Mouse (Mus musculus) embryonic facial prominence, embryonic 11.5 days (tissue): Measurements from ENCODE around the gene Rspo1. TPM values are rescaled to one million over a fixed set of nuclear protein-coding genes. Genes with fewer than 3 reads are reported as not detected.

ENCODE experiments used
- ATAC-seq: fragments of 200-750 bp; cut with Nextera tagmentation; replicated peaks from 2 replicates; pipeline ENCODE4 v1.8.0; 2017; ENCODE audit warnings: low read depth; ENCODE audit not compliant: insufficient number of reproducible peaks, low FRiP score, low TSS enrichment
- DNase-seq: peaks from one replicate; pipeline ENCODE4 v3.0.0-alpha.2; 2015; ENCODE audit warnings: low spot score
- H3K27ac ChIP-seq: fragments of 300-500 bp; sonication (generic); replicated peaks from 2 replicates; pipeline ENCODE4 v1.5.1; 2014; ENCODE audit warnings: mild to moderate bottlenecking, low read depth, low read length, control low read depth
- H3K27me3 ChIP-seq: fragments of 300-500 bp; sonication (generic); 2 replicates; pipeline ENCODE4 v1.6.1; 2014; ENCODE audit warnings: mild to moderate bottlenecking, low read length, moderate library complexity, mixed read lengths; ENCODE audit not compliant: control insufficient read depth, insufficient read depth
- H3K36me3 ChIP-seq: fragments of 300-500 bp; sonication (generic); replicated peaks from 2 replicates; pipeline ENCODE4 v1.6.1; 2014; ENCODE audit warnings: low read depth, mild to moderate bottlenecking, low read length, moderate library complexity, mixed read lengths; ENCODE audit not compliant: control insufficient read depth, insufficient read depth
- H3K4me1 ChIP-seq: fragments of 300-500 bp; sonication (generic); 2 replicates; pipeline ENCODE4 v1.6.1; 2014; ENCODE audit warnings: low read length, mixed read lengths; ENCODE audit not compliant: control insufficient read depth, insufficient read depth
- H3K4me2 ChIP-seq: fragments of 300-500 bp; sonication (generic); 2 replicates; pipeline ENCODE4 v1.6.1; 2014; ENCODE audit warnings: low read depth, mild to moderate bottlenecking, control low read depth, low read length, moderate library complexity
- H3K4me3 ChIP-seq: fragments of 300-500 bp; sonication (generic); 2 replicates; pipeline ENCODE4 v1.5.1; 2014; ENCODE audit warnings: low read depth, low read length, control low read depth
- H3K9ac ChIP-seq: fragments of 300-500 bp; sonication (generic); replicated peaks from 2 replicates; pipeline ENCODE4 v1.6.1; 2014; ENCODE audit warnings: mild to moderate bottlenecking, control low read depth, low read length
- H3K9me3 ChIP-seq: fragments of 300-500 bp; sonication (generic); replicated peaks from 2 replicates; pipeline ENCODE4 v1.6.1; 2016; ENCODE audit warnings: mild to moderate bottlenecking, low read length, inconsistent platforms, mixed read lengths; ENCODE audit not compliant: control insufficient read depth
- WGBS: fragments of 180-500 bp; shearing (Covaris S2); extraction: QIAGEN DNeasy Blood & Tissue Kit; methylation state at CpG from one replicate; pipeline ENCODE4 v1.1.7; 2014; 5-methylcytosine and 5-hydroxymethylcytosine counted together
- polyA plus RNA-seq: library from polyadenylated mRNA; unstranded; fragments of >200 nt; fragmentation: Nextera tagmentation; extraction: Ambion mirVana; gene quantifications from 2 replicates; pipeline ENCODE4 v1.2.1, GENCODE M21; 2014

The Rspo1 gene
- polyA plus RNA-seq, 1 experiment from 2014 or later, result 8.0 TPM

GRCm38 (mm10) chr4:124997479-124998147 is 11.4 kb downstream of the Rspo1 start:
- no peak overlapping the region for H3K4me2 ChIP-seq
- H3K4me3 ChIP-seq, result no peak overlapping the region
- no peak overlapping the region for H3K27ac ChIP-seq
- DNase-seq (no peak), ATAC-seq (no peak)
- H3K4me1 ChIP-seq, result no peaks in the 10 kb centered on the region
- H3K27me3 ChIP-seq, result no peaks in the 10 kb centered on the region
- H3K9me3 ChIP-seq, result no peaks in the 10 kb centered on the region
- no peak overlapping the region for H3K9ac ChIP-seq
- WGBS, result 77% methylated on average over 10 of the region's 10 CpGs
- H3K36me3 ChIP-seq, result no peaks in the 10 kb centered on the region

- Histone ChIP-seq H3K27me3 (no peaks in the 10 kb centered on the region), H3K9ac (no peak overlapping the region), H3K36me3 (no peaks in the 10 kb centered on the region), H3K4me3 (no peak overlapping the region), H3K9me3 (no peaks in the 10 kb centered on the region), H3K27ac (no peak overlapping the region), H3K4me2 (no peak overlapping the region), H3K4me1 (no peaks in the 10 kb centered on the region)
- WGBS, result 81% methylated on average over 3 of the region's 3 CpGs
- ATAC-seq (no peak), DNase-seq (no peak)
These were observed 13.3 kb downstream of the Rspo1 start for GRCm38 (mm10) chr4:124999548-124999947.

- ATAC-seq (no peak), DNase-seq (no peak)
- no peaks in the 10 kb centered on the region for H3K9me3 ChIP-seq
- no peak overlapping the region for H3K9ac ChIP-seq
- H3K4me3 ChIP-seq, result no peak overlapping the region
- no peak overlapping the region for H3K27ac ChIP-seq
- WGBS, result 74% methylated on average over 8 of the region's 8 CpGs
- no peaks in the 10 kb centered on the region for H3K4me1 ChIP-seq
- 0 out of 2 replicates have a peak, but pooled peaks cover 2% of the 10 kb centered on the region for H3K27me3 ChIP-seq
- H3K4me2 ChIP-seq, result no peak overlapping the region
- no peaks in the 10 kb centered on the region for H3K36me3 ChIP-seq
These were observed 16.7 kb downstream of the Rspo1 start for GRCm38 (mm10) chr4:125002978-125003377.

- Histone ChIP-seq H3K4me1 (no peaks in the 10 kb centered on the region), H3K4me2 (no peak overlapping the region), H3K36me3 (no peaks in the 10 kb centered on the region), H3K27me3 (0 out of 2 replicates have a peak, but pooled peaks cover 2% of the 10 kb centered on the region), H3K9me3 (no peaks in the 10 kb centered on the region), H3K27ac (no peak overlapping the region), H3K4me3 (no peak overlapping the region), H3K9ac (no peak overlapping the region)
- 49% methylated on average over 12 of the region's 12 CpGs for WGBS
- ATAC-seq (no peak), DNase-seq (no peak)
These were observed 18.7 kb downstream of the Rspo1 start for GRCm38 (mm10) chr4:125004886-125005285.

- H3K27me3 ChIP-seq, result 0 out of 2 replicates have a peak, but pooled peaks cover 2% of the 10 kb centered on the region
These were observed 21.2 kb downstream of the Rspo1 start for GRCm38 (mm10) chr4:125007460-125007859.

GRCm38 (mm10) chr4:125008220-125008619 is 22.0 kb downstream of the Rspo1 start:
- no peak overlapping the region for H3K4me3 ChIP-seq
- no peaks in the 10 kb centered on the region for H3K36me3 ChIP-seq
- no peak overlapping the region for H3K9ac ChIP-seq
- no peaks in the 10 kb centered on the region for H3K4me1 ChIP-seq
- H3K27me3 ChIP-seq, result 0 out of 2 replicates have a peak, but pooled peaks cover 2% of the 10 kb centered on the region
- ATAC-seq (no peak), DNase-seq (no peak)
- H3K9me3 ChIP-seq, result no peaks in the 10 kb centered on the region
- 57% methylated on average over 6 of the region's 6 CpGs for WGBS
- no peak overlapping the region for H3K27ac ChIP-seq
- H3K4me2 ChIP-seq, result no peak overlapping the region

More at GRCm38 (mm10) chr4:125007460-125007859, 21.2 kb downstream of the Rspo1 start:
- Histone ChIP-seq H3K4me1 (no peaks in the 10 kb centered on the region), H3K4me2 (no peak overlapping the region), H3K9ac (no peak overlapping the region), H3K4me3 (no peak overlapping the region), H3K9me3 (no peaks in the 10 kb centered on the region), H3K36me3 (no peaks in the 10 kb centered on the region), H3K27ac (no peak overlapping the region)
- WGBS, result 48% methylated on average over 15 of the region's 15 CpGs
- DNase-seq (no peak), ATAC-seq (no peak)

- WGBS, result 68% methylated on average over 8 of the region's 8 CpGs
- DNase-seq, result no peak
- H3K9ac ChIP-seq, result no peak overlapping the region
- no peak overlapping the region for H3K4me3 ChIP-seq
- H3K4me1 ChIP-seq, result no peaks in the 10 kb centered on the region
- no peak for ATAC-seq
- H3K27me3 ChIP-seq, result 0 out of 2 replicates have a peak, but pooled peaks cover 2% of the 10 kb centered on the region
- no peak overlapping the region for H3K4me2 ChIP-seq
- H3K9me3 ChIP-seq, result no peaks in the 10 kb centered on the region
- no peaks in the 10 kb centered on the region for H3K36me3 ChIP-seq
- no peak overlapping the region for H3K27ac ChIP-seq
These were observed 22.5 kb downstream of the Rspo1 start for GRCm38 (mm10) chr4:125008712-125009111.

GRCm38 (mm10) chr4:125015806-125016635 is 29.8 kb downstream of the Rspo1 start, which contains the start of gene Gnl2:
Gene Gnl2 (plus strand): TSS chr4:125016585.
- H3K36me3 ChIP-seq, result no peaks in the 10 kb centered on the region
- no peak within 1 kb of the TSS for H3K4me3 ChIP-seq
- ATAC-seq (no peak), DNase-seq (no peak)
- 86% methylated on average over 10 of the region's 10 CpGs for WGBS
- H3K27me3 ChIP-seq, result no peaks in the 10 kb centered on the region
- H3K9me3 ChIP-seq, result no peaks in the 10 kb centered on the region
- H3K4me2 ChIP-seq, result no peak within 1 kb of the TSS
- H3K4me1 ChIP-seq, result no peaks in the 10 kb centered on the region
- no peak within 1 kb of the TSS for H3K27ac ChIP-seq
- H3K9ac ChIP-seq, result no peak within 1 kb of the TSS
